Mouse (Mus musculus): Measurements from ENCODE around the gene Smyd2. TPM values are rescaled to one million over a fixed set of nuclear protein-coding genes. Genes with fewer than 3 reads are reported as not detected.

Smyd2 gene
- total and polyA plus RNA-seq, 2 experiments from 2014 or later = 218 to 239 TPM

GRCm38 (mm10) chr1:189919756-189920155 lies 2.4 kb downstream of the Smyd2 start:
- ATAC-seq (ENCODE audit: insufficient read depth, low read depth) (no peak), DNase-seq (ENCODE audit: low spot score) (no peak)
- TF ChIP-seq EP300 (IDR thresholded peaks at IDR 0.05; ENCODE audit: low read depth) (no peak), CTCF (IDR thresholded peaks at IDR 0.05; ENCODE audit: low read depth) (no peak)
- Histone ChIP-seq H3K4me2 (ENCODE audit: low read depth, low read length) (peak overlapping the region; percentile 91; the same call in 1 of the 2 replicates), H3K9ac (replicated peaks; ENCODE audit: low read depth, low read length) (0 out of 2 replicates have a peak overlapping the region, but pooled peaks have one; percentile 32), H3K36me3 (replicated peaks; ENCODE audit: control insufficient read depth, insufficient read depth, low read length) (no peaks in the 10 kb centered on the region), H3K9me3 (replicated peaks; ENCODE audit: control insufficient read depth, low read length) (no peaks in the 10 kb centered on the region), H3K4me1 (ENCODE audit: control insufficient read depth, insufficient read depth) (peaks cover 34% of the 10 kb centered on the region), H3K27ac (ENCODE audit: low read depth) (no peak overlapping the region), H3K4me3 (ENCODE audit: low read depth, low read length) (no peak overlapping the region), H3K27me3 (ENCODE audit: control insufficient read depth, insufficient read depth, low read length) (no peaks in the 10 kb centered on the region)
- WGBS = 71% methylated on average over 3 of the region's 3 CpGs

GRCm38 (mm10) chr1:189917126-189917500 lies 5.0 kb downstream of the Smyd2 start:
- Histone ChIP-seq H3K4me1 (ENCODE audit: control insufficient read depth, insufficient read depth) (peaks cover 42% of the 10 kb centered on the region), H3K27me3 (ENCODE audit: control insufficient read depth, insufficient read depth, low read length) (no peaks in the 10 kb centered on the region), H3K4me2 (ENCODE audit: low read depth, low read length) (peak overlapping the region; percentile 12; the same call in 1 of the 2 replicates), H3K27ac (ENCODE audit: low read depth) (peak overlapping the region; percentile 78), H3K4me3 (ENCODE audit: low read depth, low read length) (no peak overlapping the region), H3K9me3 (replicated peaks; ENCODE audit: control insufficient read depth, low read length) (no peaks in the 10 kb centered on the region), H3K9ac (replicated peaks; ENCODE audit: low read depth, low read length) (no peak overlapping the region), H3K36me3 (replicated peaks; ENCODE audit: control insufficient read depth, insufficient read depth, low read length) (no peaks in the 10 kb centered on the region)
- ATAC-seq (ENCODE audit: insufficient read depth, low read depth) = no peak
- no peak for TF ChIP-seq EP300 (IDR thresholded peaks at IDR 0.05; ENCODE audit: low read depth)
- no peak for DNase-seq (ENCODE audit: low spot score)
- WGBS = 36% methylated on average over 4 of the region's 4 CpGs

GRCm38 (mm10) chr1:189916422-189917125 lies 5.6 kb downstream of the Smyd2 start:
- no peaks in the 10 kb centered on the region for H3K27me3 ChIP-seq (ENCODE audit: control insufficient read depth, insufficient read depth, low read length)
- H3K4me2 ChIP-seq (ENCODE audit: low read depth, low read length) = no peak overlapping the region
- H3K27ac ChIP-seq (ENCODE audit: low read depth) = peak overlapping the region; percentile 78
- H3K4me3 ChIP-seq (ENCODE audit: low read depth, low read length) = no peak overlapping the region
- H3K4me1 ChIP-seq (ENCODE audit: control insufficient read depth, insufficient read depth) = peaks cover 47% of the 10 kb centered on the region
- 51% methylated on average over 10 of the region's 10 CpGs for WGBS
- peak overlapping the region; percentile 40; the same call in 1 of the 2 replicates for H3K9ac ChIP-seq (replicated peaks; ENCODE audit: low read depth, low read length)
- TF ChIP-seq EP300 (IDR thresholded peaks at IDR 0.05; ENCODE audit: low read depth) (no peak), CTCF (IDR thresholded peaks at IDR 0.05; ENCODE audit: low read depth) (no peak)
- H3K9me3 ChIP-seq (replicated peaks; ENCODE audit: control insufficient read depth, low read length) = no peaks in the 10 kb centered on the region
- DNase-seq (ENCODE audit: low spot score) (no peak), ATAC-seq (ENCODE audit: insufficient read depth, low read depth) (no peak)
- H3K36me3 ChIP-seq (replicated peaks; ENCODE audit: control insufficient read depth, insufficient read depth, low read length) = no peaks in the 10 kb centered on the region

GRCm38 (mm10) chr1:189913093-189913760 lies 8.9 kb downstream of the Smyd2 start:
- Histone ChIP-seq H3K9ac (replicated peaks; ENCODE audit: low read depth, low read length) (no peak overlapping the region), H3K36me3 (replicated peaks; ENCODE audit: control insufficient read depth, insufficient read depth, low read length) (peaks cover 6% of the 10 kb centered on the region), H3K27me3 (ENCODE audit: control insufficient read depth, insufficient read depth, low read length) (no peaks in the 10 kb centered on the region), H3K4me2 (ENCODE audit: low read depth, low read length) (no peak overlapping the region), H3K4me1 (ENCODE audit: control insufficient read depth, insufficient read depth) (peaks cover 44% of the 10 kb centered on the region), H3K4me3 (ENCODE audit: low read depth, low read length) (no peak overlapping the region), H3K9me3 (replicated peaks; ENCODE audit: control insufficient read depth, low read length) (no peaks in the 10 kb centered on the region), H3K27ac (ENCODE audit: low read depth) (0 out of 2 replicates have a peak overlapping the region, but pooled peaks have one; percentile 26)
- TF ChIP-seq CTCF (IDR thresholded peaks at IDR 0.05; ENCODE audit: low read depth) (no peak), EP300 (IDR thresholded peaks at IDR 0.05; ENCODE audit: low read depth) (no peak)
- WGBS = 76% methylated on average over 21 of the region's 21 CpGs
- ATAC-seq (ENCODE audit: insufficient read depth, low read depth) = no peak
- DNase-seq (ENCODE audit: low spot score) = no peak

- ATAC-seq (ENCODE audit: insufficient read depth, low read depth) (peak; percentile 85), DNase-seq (ENCODE audit: low spot score) (peak; percentile 90)
- H3K4me3 ChIP-seq (ENCODE audit: low read depth, low read length) = no peak overlapping the region
- H3K27ac ChIP-seq (ENCODE audit: low read depth) = peak overlapping the region; percentile 87
- H3K36me3 ChIP-seq (replicated peaks; ENCODE audit: control insufficient read depth, insufficient read depth, low read length) = peaks cover 8% of the 10 kb centered on the region
- H3K9me3 ChIP-seq (replicated peaks; ENCODE audit: control insufficient read depth, low read length) = no peaks in the 10 kb centered on the region
- TF ChIP-seq CTCF (IDR thresholded peaks at IDR 0.05; ENCODE audit: low read depth) (no peak), EP300 (IDR thresholded peaks at IDR 0.05; ENCODE audit: low read depth) (peak; percentile 48; the same call in 1 of the 2 replicates)
- H3K27me3 ChIP-seq (ENCODE audit: control insufficient read depth, insufficient read depth, low read length) = no peaks in the 10 kb centered on the region
- H3K9ac ChIP-seq (replicated peaks; ENCODE audit: low read depth, low read length) = no peak overlapping the region
- H3K4me1 ChIP-seq (ENCODE audit: control insufficient read depth, insufficient read depth) = peaks cover 38% of the 10 kb centered on the region
- peak overlapping the region; percentile 18; the same call in 1 of the 2 replicates for H3K4me2 ChIP-seq (ENCODE audit: low read depth, low read length)
- 20% methylated on average over 13 of the region's 13 CpGs for WGBS
Observed at GRCm38 (mm10) chr1:189910685-189911345, 11.3 kb downstream of the Smyd2 start.
